Comparison of ENCODE assay signal across 8 mouse cellular contexts in the genomic region with DNA sequence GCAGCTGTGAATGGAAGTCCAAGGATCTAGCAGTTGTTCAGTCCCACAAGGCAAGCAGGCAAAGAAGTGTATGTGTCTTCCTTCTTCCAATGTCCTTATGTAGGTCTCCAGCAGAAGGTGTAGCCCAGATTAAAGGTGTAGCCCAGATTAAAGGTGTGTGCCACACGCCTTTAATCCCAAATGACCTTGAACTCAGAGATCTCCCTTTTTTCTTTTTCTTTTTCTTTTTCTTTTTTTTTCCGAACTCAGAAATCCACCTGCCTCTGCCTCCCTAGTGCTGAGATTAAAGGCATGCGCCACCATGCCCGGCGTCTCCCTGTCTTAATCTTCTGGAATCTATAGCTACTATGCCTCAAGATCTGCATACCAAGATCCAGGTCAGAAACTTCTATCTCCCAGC. TPM values are rescaled to one million over a fixed set of nuclear protein-coding genes. Genes with fewer than 3 reads are reported as not detected.
DNase-seq lines count a peak whose midpoint lies in the region; ATAC-seq and TF ChIP-seq lines count a peak whose summit lies in the region.
"Not testable (repeated sequence)": the region's sequence is repeated elsewhere in the genome, so short reads cannot be mapped to it uniquely, and the experiment has no call there.

A gene (minus strand): TSS at position 101 of the 400 bp plus-strand sequence.

- not testable (repeated sequence) for H3K4me1 ChIP-seq in ES-Bruce4 (ENCODE audit: control insufficient read depth, insufficient read depth, low read length); cortical plate, adult 2 months (ENCODE audit: control insufficient read depth, insufficient read depth, low read length); heart, postnatal 0 days (ENCODE audit: control insufficient read depth, insufficient read depth); kidney, adult 2 months (ENCODE audit: control insufficient read depth, insufficient read depth, low read length); small intestine, adult 2 months (ENCODE audit: control insufficient read depth, insufficient read depth, insufficient read length, low read length)

- not testable (repeated sequence) for H3K27me3 ChIP-seq in ES-Bruce4 (ENCODE audit: control insufficient read depth, insufficient read depth, low read length, poor library complexity, severe bottlenecking); heart, postnatal 0 days (ENCODE audit: control insufficient read depth, insufficient read depth, low read length); kidney, adult 2 months (replicated peaks; ENCODE audit: control insufficient read depth, insufficient read depth, low read length); small intestine, adult 2 months (ENCODE audit: control insufficient read depth, insufficient read depth, low read length)

- not testable (repeated sequence) for TF ChIP-seq POLR2A in ES-Bruce4 (IDR thresholded peaks at IDR 0.05; ENCODE audit: insufficient read depth, low read length); cortical plate, adult 2 months (IDR thresholded peaks at IDR 0.05; ENCODE audit: extremely low read depth, insufficient read depth, low read length); kidney, adult 2 months (IDR thresholded peaks at IDR 0.05; ENCODE audit: low read depth, low read length); small intestine, adult 2 months (IDR thresholded peaks at IDR 0.05; ENCODE audit: low read depth, low read length)

- TF ChIP-seq CTCF in ES-Bruce4 (IDR thresholded peaks at IDR 0.05; ENCODE audit: low read depth, low read length); cortical plate, adult 2 months (IDR thresholded peaks at IDR 0.05; ENCODE audit: extremely low read depth, insufficient read depth, low read length); heart, postnatal 0 days (IDR thresholded peaks at IDR 0.05; ENCODE audit: low read depth); kidney, adult 2 months (conservative IDR thresholded peaks at IDR 0.05; ENCODE audit: insufficient read depth, insufficient read length, low read depth, low read length); small intestine, adult 2 months (IDR thresholded peaks at IDR 0.05; ENCODE audit: extremely low read depth, insufficient read length, insufficient replicate concordance, low read depth, low read length): not testable (repeated sequence)

- not testable (repeated sequence) for ATAC-seq in heart, postnatal 0 days (ENCODE audit: insufficient read depth, low read depth); megakaryocyte, adult 5-6 weeks (ENCODE audit: poor library complexity, severe bottlenecking)

- 94% methylated on average over 5 of the region's 5 CpGs for WGBS in heart, postnatal 0 days
- 91% methylated on average over 5 of the region's 5 CpGs for WGBS in kidney, adult 2 months
- WGBS in small intestine, adult 2 months, result 89% methylated on average over 5 of the region's 5 CpGs

- not testable (repeated sequence) for H3K9ac ChIP-seq in ES-Bruce4 (ENCODE audit: low read depth, poor library complexity, severe bottlenecking); heart, postnatal 0 days (replicated peaks; ENCODE audit: low read depth, low read length)

- H3K9me3 ChIP-seq in ES-Bruce4 (replicated peaks; ENCODE audit: control insufficient read depth, insufficient read depth, low read length, poor library complexity, severe bottlenecking); heart, postnatal 0 days (replicated peaks; ENCODE audit: control insufficient read depth, low read length): not testable (repeated sequence)

- H3K27ac ChIP-seq in ES-Bruce4 (ENCODE audit: insufficient read depth, low read length); heart, postnatal 0 days (ENCODE audit: low read depth); kidney, adult 2 months (ENCODE audit: insufficient read depth, low read depth, low read length); small intestine, adult 2 months (ENCODE audit: insufficient read depth, low read depth, low read length): not testable (repeated sequence)
- H3K27ac ChIP-seq in cortical plate, adult 2 months (ENCODE audit: insufficient read depth, low read length), result peak within 1 kb of the TSS; percentile 88

- intact Hi-C loops in left cerebral cortex, postnatal 4 days (cut with DNase I), result not testable (repeated sequence)

- not testable (repeated sequence) for DNase-seq in gastrocnemius, adult 18-20 months (ENCODE audit: low spot score); heart, postnatal 0 days (ENCODE audit: low spot score); kidney, adult 2 months; left cerebral cortex, postnatal 4 days

- H3K4me2 ChIP-seq in heart, postnatal 0 days (ENCODE audit: low read depth, low read length), result not testable (repeated sequence)

- not testable (repeated sequence) for H3K36me3 ChIP-seq in ES-Bruce4 (ENCODE audit: control insufficient read depth, insufficient read depth, low read length, poor library complexity, severe bottlenecking); heart, postnatal 0 days (replicated peaks; ENCODE audit: control insufficient read depth, insufficient read depth, low read length); kidney, adult 2 months (ENCODE audit: control insufficient read depth, insufficient read depth, low read length); small intestine, adult 2 months (ENCODE audit: control insufficient read depth, insufficient read depth, low read length)

- not testable (repeated sequence) for TF ChIP-seq EP300 in ES-Bruce4 (IDR thresholded peaks at IDR 0.05; ENCODE audit: insufficient read depth, low read depth, low read length); heart, postnatal 0 days (IDR thresholded peaks at IDR 0.05; ENCODE audit: low read depth)

- H3K4me3 ChIP-seq in ES-Bruce4 (ENCODE audit: low read depth, low read length); cortical plate, adult 2 months (ENCODE audit: insufficient read depth, low read length); heart, postnatal 0 days (ENCODE audit: low read depth, low read length); kidney, adult 2 months (ENCODE audit: insufficient read depth, low read depth, low read length); small intestine, adult 2 months (ENCODE audit: low read depth, low read length): not testable (repeated sequence)

RNA-seq across cellular contexts. Expression of the gene that starts here (rescaled TPM):
- 122 and 125 TPM in 2 replicates for polyA plus RNA-seq in ES-Bruce4 (2011; ENCODE audit: insufficient read depth, insufficient read length, low read depth, missing spikeins)
- 252 and 264 TPM in 2 replicates for polyA plus RNA-seq in cortical plate, adult 2 months (2012; rRNA removed)
- total RNA-seq in gastrocnemius, adult 18-20 months (2021), result 100 to 1,000 TPM; 146 to 161 TPM
- 113 and 180 TPM in 2 replicates for total RNA-seq in heart, postnatal 0 days (2014; rRNA removed; ENCODE audit: low replicate concordance)
- polyA plus RNA-seq in heart, postnatal 0 days (2015; fragmentation: Nextera tagmentation; extraction: Ambion mirVana), result 23.2 and 26.6 TPM in 2 replicates
- polyA plus RNA-seq in kidney, adult 2 months (2012; rRNA removed), result 76.6 and 79.8 TPM in 2 replicates
- total RNA-seq in left cerebral cortex, postnatal 4 days (2021), result 100 to 1,000 TPM; 112 to 119 TPM
- 150 and 158 TPM in 2 replicates for total RNA-seq in megakaryocyte, adult 5-6 weeks (2015)
- total RNA-seq in megakaryocyte, adult 5-6 weeks (2017), result 111 and 145 TPM in 2 replicates
- polyA plus RNA-seq in small intestine, adult 2 months (2012; rRNA removed), result 27.4 and 52.8 TPM in 2 replicates
